ENCODE assay signal across 20 mouse cellular contexts in genomic region chr14:22608599-22608998, GRCm38 (mm10).
DNase-seq lines count a peak whose midpoint lies in the region; ATAC-seq and TF ChIP-seq lines count a peak whose summit lies in the region.
"Had no signal": no experiment of that assay in that cellular context is flagged by ENCODE, and none has a peak within 500 bp of the region (broad histone marks: within the 10 kb centered on the region; RNA-seq: fewer than 3 reads in every experiment).

No protein-coding gene starts in this region.

- H3K36me3 ChIP-seq in kidney, embryonic 16.5 days (ENCODE audit: insufficient read depth, low read length) = no peaks in the 10 kb centered on the region
- H3K36me3 ChIP-seq in embryonic facial prominence, embryonic 14.5 days (ENCODE audit: control insufficient read depth, insufficient read depth, low read length) = no peaks in the 10 kb centered on the region
- H3K36me3 ChIP-seq in limb, embryonic 14.5 days (ENCODE audit: control insufficient read depth, insufficient read depth, low read length) = no peaks in the 10 kb centered on the region
- H3K36me3 ChIP-seq in stomach, embryonic 16.5 days (ENCODE audit: control insufficient read depth, insufficient read depth, low read length) = no peaks in the 10 kb centered on the region
- H3K36me3 ChIP-seq in hindbrain, embryonic 14.5 days (replicated peaks; ENCODE audit: control insufficient read depth, insufficient read depth) = no peaks in the 10 kb centered on the region
- H3K36me3 ChIP-seq: heart, embryonic 10.5 days; hindbrain, embryonic 10.5 days; midbrain, embryonic 13.5 days; neural tube, embryonic 15.5 days had no signal

- no peaks in the 10 kb centered on the region for H3K27me3 ChIP-seq in kidney, embryonic 16.5 days (ENCODE audit: insufficient read depth, low read length)
- no peaks in the 10 kb centered on the region for H3K27me3 ChIP-seq in embryonic facial prominence, embryonic 14.5 days (replicated peaks; ENCODE audit: control insufficient read depth, insufficient read depth, low read length)
- no peaks in the 10 kb centered on the region for H3K27me3 ChIP-seq in limb, embryonic 14.5 days (ENCODE audit: control insufficient read depth, insufficient read depth, low read length)
- no peaks in the 10 kb centered on the region for H3K27me3 ChIP-seq in stomach, embryonic 16.5 days (ENCODE audit: control insufficient read depth, insufficient read depth, low read length)
- no peaks in the 10 kb centered on the region for H3K27me3 ChIP-seq in hindbrain, embryonic 14.5 days (ENCODE audit: control insufficient read depth, insufficient read depth, low read length)
- H3K27me3 ChIP-seq: forebrain, embryonic 13.5 days; midbrain, embryonic 13.5 days; neural tube, embryonic 15.5 days had no signal

- no peak for DNase-seq in kidney, adult 8-10 months
- peak; percentile 78 for DNase-seq in embryonic facial prominence, embryonic 14.5 days (ENCODE audit: low spot score)
- peak; percentile 37 for DNase-seq in limb, embryonic 14.5 days (ENCODE audit: low spot score)
- no peak for DNase-seq in frontal cortex, adult 2 months (ENCODE audit: extremely low spot score in 1 of 2, low spot score in 1 of 2)
- no peak for DNase-seq in hindbrain, embryonic 14.5 days (ENCODE audit: low spot score)
- DNase-seq: cerebellum, adult 2 months; cerebellum, postnatal 36 days; gastrocnemius, postnatal 36 days; kidney, adult 18-20 months; liver; thymus, adult 18-20 months had no signal

- no peak for ATAC-seq in kidney, embryonic 16.5 days (ENCODE audit: low FRiP score, low TSS enrichment)
- peak; percentile 33; the same call in 1 of the 2 replicates for ATAC-seq in embryonic facial prominence, embryonic 14.5 days (ENCODE audit: low read depth)
- 0 out of 2 replicates have a peak, but pooled peaks have one; percentile 34 for ATAC-seq in limb, embryonic 14.5 days (ENCODE audit: low FRiP score, low read depth)
- peak; percentile 50; the same call in 1 of the 2 replicates for ATAC-seq in stomach, embryonic 16.5 days (ENCODE audit: insufficient read depth, low FRiP score)
- ATAC-seq in hindbrain, embryonic 14.5 days (ENCODE audit: low FRiP score) = no peak
- ATAC-seq: forebrain, embryonic 13.5 days; lung, postnatal 0 days; midbrain, embryonic 13.5 days had no signal

- 60% methylated on average over 5 of the region's 5 CpGs for WGBS in kidney, embryonic 16.5 days
- WGBS in embryonic facial prominence, embryonic 14.5 days = 49% methylated on average over 5 of the region's 5 CpGs
- WGBS in limb, embryonic 14.5 days = 54% methylated on average over 5 of the region's 5 CpGs
- WGBS in stomach, embryonic 16.5 days = 49% methylated on average over 5 of the region's 5 CpGs
- WGBS in hindbrain, embryonic 14.5 days = 67% methylated on average over 5 of the region's 5 CpGs

- no peak overlapping the region for H3K9ac ChIP-seq in kidney, embryonic 16.5 days (replicated peaks; ENCODE audit: low read length)
- no peak overlapping the region for H3K9ac ChIP-seq in embryonic facial prominence, embryonic 14.5 days (ENCODE audit: low read depth, low read length)
- no peak overlapping the region for H3K9ac ChIP-seq in limb, embryonic 14.5 days (ENCODE audit: low read depth, low read length, severe bottlenecking)
- H3K9ac ChIP-seq in stomach, embryonic 16.5 days (ENCODE audit: low read length) = no peak overlapping the region
- no peak overlapping the region for H3K9ac ChIP-seq in hindbrain, embryonic 14.5 days
- H3K9ac ChIP-seq: forebrain, embryonic 13.5 days; midbrain, embryonic 13.5 days; neural tube, embryonic 15.5 days had no signal

- H3K4me3 ChIP-seq in kidney, embryonic 16.5 days (ENCODE audit: low read length) = no peak overlapping the region
- H3K4me3 ChIP-seq in embryonic facial prominence, embryonic 14.5 days (ENCODE audit: low read depth, low read length) = no peak overlapping the region
- H3K4me3 ChIP-seq in limb, embryonic 14.5 days (replicated peaks; ENCODE audit: low read length) = no peak overlapping the region
- no peak overlapping the region for H3K4me3 ChIP-seq in stomach, embryonic 16.5 days (replicated peaks; ENCODE audit: low read length)
- no peak overlapping the region for H3K4me3 ChIP-seq in hindbrain, embryonic 14.5 days (replicated peaks; ENCODE audit: low read length)
- H3K4me3 ChIP-seq: forebrain, embryonic 13.5 days; heart, embryonic 10.5 days; hindbrain, embryonic 10.5 days; midbrain, embryonic 13.5 days; myocyte; neural tube, embryonic 15.5 days had no signal

- peaks cover 7% of the 10 kb centered on the region for H3K4me1 ChIP-seq in kidney, embryonic 16.5 days (ENCODE audit: insufficient read depth, low read length)
- peaks cover 16% of the 10 kb centered on the region for H3K4me1 ChIP-seq in embryonic facial prominence, embryonic 14.5 days (ENCODE audit: control insufficient read depth, insufficient read depth, low read length)
- H3K4me1 ChIP-seq in limb, embryonic 14.5 days (ENCODE audit: control insufficient read depth, insufficient read depth, low read length) = peaks cover 15% of the 10 kb centered on the region
- H3K4me1 ChIP-seq in stomach, embryonic 16.5 days (ENCODE audit: control insufficient read depth, insufficient read depth, low read length) = 0 out of 2 replicates have a peak, but pooled peaks cover 11% of the 10 kb centered on the region
- H3K4me1 ChIP-seq in hindbrain, embryonic 14.5 days (replicated peaks; ENCODE audit: control insufficient read depth, insufficient read depth, low read length) = no peaks in the 10 kb centered on the region
- H3K4me1 ChIP-seq: forebrain, embryonic 13.5 days; hindbrain, embryonic 10.5 days; midbrain, embryonic 13.5 days; neural tube, embryonic 15.5 days had no signal

- H3K9me3 ChIP-seq in kidney, embryonic 16.5 days (ENCODE audit: low read length) = no peaks in the 10 kb centered on the region
- no peaks in the 10 kb centered on the region for H3K9me3 ChIP-seq in embryonic facial prominence, embryonic 14.5 days (ENCODE audit: control insufficient read depth, low read length)
- no peaks in the 10 kb centered on the region for H3K9me3 ChIP-seq in limb, embryonic 14.5 days (ENCODE audit: control insufficient read depth, low read length)
- H3K9me3 ChIP-seq in stomach, embryonic 16.5 days (replicated peaks; ENCODE audit: control insufficient read depth, low read length) = no peaks in the 10 kb centered on the region
- H3K9me3 ChIP-seq in hindbrain, embryonic 14.5 days (ENCODE audit: control insufficient read depth, low read length) = no peaks in the 10 kb centered on the region
- H3K9me3 ChIP-seq: forebrain, embryonic 13.5 days; heart, embryonic 10.5 days; hindbrain, embryonic 10.5 days; midbrain, embryonic 13.5 days; neural tube, embryonic 15.5 days had no signal

- no peak for TF ChIP-seq POLR2A in limb, embryonic 14.5 days (IDR thresholded peaks at IDR 0.05; ENCODE audit: borderline replicate concordance, extremely low read depth, insufficient read depth, insufficient read length)

- no peak overlapping the region for H3K4me2 ChIP-seq in kidney, embryonic 16.5 days (replicated peaks; ENCODE audit: low read depth, low read length)
- H3K4me2 ChIP-seq in embryonic facial prominence, embryonic 14.5 days (ENCODE audit: low read depth, low read length) = no peak overlapping the region
- no peak overlapping the region for H3K4me2 ChIP-seq in limb, embryonic 14.5 days (replicated peaks; ENCODE audit: low read depth, low read length, severe bottlenecking)
- no peak overlapping the region for H3K4me2 ChIP-seq in stomach, embryonic 16.5 days (ENCODE audit: low read depth, low read length)
- no peak overlapping the region for H3K4me2 ChIP-seq in hindbrain, embryonic 14.5 days (replicated peaks)
- H3K4me2 ChIP-seq: forebrain, embryonic 13.5 days; midbrain, embryonic 13.5 days; neural tube, embryonic 15.5 days had no signal

- peak overlapping the region; percentile 87 for H3K27ac ChIP-seq in kidney, embryonic 16.5 days (ENCODE audit: low read length)
- no peak overlapping the region for H3K27ac ChIP-seq in embryonic facial prominence, embryonic 14.5 days (replicated peaks; ENCODE audit: low read depth, low read length)
- H3K27ac ChIP-seq in limb, embryonic 14.5 days (replicated peaks; ENCODE audit: low read depth, low read length) = no peak overlapping the region
- peak overlapping the region; percentile 60 for H3K27ac ChIP-seq in stomach, embryonic 16.5 days (ENCODE audit: low read length)
- H3K27ac ChIP-seq in hindbrain, embryonic 14.5 days = no peak overlapping the region
- H3K27ac ChIP-seq: forebrain, embryonic 13.5 days; heart, embryonic 10.5 days; hindbrain, embryonic 10.5 days; midbrain, embryonic 13.5 days; neural tube, embryonic 15.5 days had no signal

Comparison
In these comparisons a context has a peak if more than half of its experiments do, and no peak if none do; other contexts are left out.
1. ATAC-seq: peak in embryonic facial prominence, embryonic 14.5 days (single experiment), limb, embryonic 14.5 days (single experiment) and stomach, embryonic 16.5 days (single experiment); none in kidney, embryonic 16.5 days (single experiment) and hindbrain, embryonic 14.5 days (single experiment).
2. H3K27ac ChIP-seq: peak in kidney, embryonic 16.5 days (single experiment) and stomach, embryonic 16.5 days (single experiment); none in embryonic facial prominence, embryonic 14.5 days (single experiment), limb, embryonic 14.5 days (single experiment) and hindbrain, embryonic 14.5 days (single experiment).
3. DNase-seq: peak in embryonic facial prominence, embryonic 14.5 days (single experiment) and limb, embryonic 14.5 days (single experiment); none in kidney, adult 8-10 months (0 of 2), frontal cortex, adult 2 months (0 of 2) and hindbrain, embryonic 14.5 days (single experiment).